Mouse (Mus musculus) thymus, adult 2 months (tissue): ENCODE measurements around the gene Bud13.

Experiments used
- CTCF ChIP-seq: fragments of 200-500 bp; IDR thresholded peaks from 2 replicates; pipeline ENCODE4 v1.5.1; 2012; ENCODE audit warnings: mild to moderate bottlenecking, control low read depth, low read length, moderate library complexity, borderline replicate concordance; ENCODE audit not compliant: control insufficient read depth, poor library complexity, insufficient read depth; ENCODE audit errors: extremely low read depth
- POLR2A ChIP-seq: fragments of 200-500 bp; IDR thresholded peaks from 2 replicates; pipeline ENCODE4 v1.6.1; 2012; ENCODE audit warnings: mild to moderate bottlenecking, low read length, control low read depth, moderate library complexity; ENCODE audit not compliant: control insufficient read depth, poor library complexity, insufficient read depth; ENCODE audit errors: extremely low read depth

DNA sequence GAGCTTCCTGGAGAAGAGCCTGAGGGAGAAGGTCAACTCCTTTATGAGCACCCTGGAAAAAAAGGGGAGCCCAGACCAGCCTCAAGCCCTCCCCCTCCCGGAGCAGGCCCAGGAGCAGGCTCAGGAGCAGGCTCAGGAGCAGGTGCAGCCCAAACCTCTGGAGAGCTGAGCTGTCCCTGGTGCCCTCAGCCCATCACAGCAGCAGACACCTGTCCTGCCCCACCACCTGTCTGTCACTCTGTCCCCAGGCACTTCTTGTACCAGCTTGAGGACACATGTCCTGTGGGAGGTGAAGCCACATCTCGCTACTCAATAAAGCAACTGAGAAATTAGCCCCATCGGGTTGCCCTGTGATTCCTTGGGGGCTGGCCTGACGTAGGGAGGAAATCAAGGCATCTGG lies 39.7 kb upstream of the Bud13 start:
- TF ChIP-seq CTCF: no peak
- no peak for TF ChIP-seq POLR2A
